Mouse (Mus musculus) midbrain, embryonic 13.5 days (tissue): ENCODE results near the gene Nudt5. TPM values are rescaled to one million over a fixed set of nuclear protein-coding genes. Genes with fewer than 3 reads are reported as not detected.

Experiments used
- ATAC-seq: fragments of 200-750 bp; cut with Nextera tagmentation; 2 replicates; pipeline ENCODE4 v1.8.0; 2017; ENCODE audit warnings: mild to moderate bottlenecking, moderate TSS enrichment, moderate library complexity
- H3K27ac ChIP-seq: fragments of 300-500 bp; sonication (generic); 2 replicates; pipeline ENCODE4 v1.5.1; 2015; ENCODE audit warnings: inconsistent platforms, mild to moderate bottlenecking, moderate library complexity
- H3K27me3 ChIP-seq: fragments of 300-500 bp; sonication (generic); 2 replicates; pipeline ENCODE4 v1.6.1; 2015; ENCODE audit warnings: mild to moderate bottlenecking, inconsistent platforms
- H3K36me3 ChIP-seq: fragments of 300-500 bp; sonication (generic); 2 replicates; pipeline ENCODE4 v1.6.1; 2015; ENCODE audit warnings: mild to moderate bottlenecking, inconsistent platforms
- H3K4me1 ChIP-seq: fragments of 300-500 bp; sonication (generic); replicated peaks from 2 replicates; pipeline ENCODE4 v1.6.1; 2015; ENCODE audit warnings: inconsistent platforms
- H3K4me2 ChIP-seq: fragments of 300-500 bp; sonication (generic); replicated peaks from 2 replicates; pipeline ENCODE4 v1.6.1; 2015; ENCODE audit warnings: moderate library complexity, mild to moderate bottlenecking, inconsistent platforms
- H3K4me3 ChIP-seq: fragments of 300-500 bp; sonication (generic); replicated peaks from 2 replicates; pipeline ENCODE4 v1.5.1; 2015; ENCODE audit warnings: mild to moderate bottlenecking, inconsistent platforms
- H3K9ac ChIP-seq: fragments of 300-500 bp; sonication (generic); replicated peaks from 2 replicates; pipeline ENCODE4 v1.6.1; 2015; ENCODE audit warnings: mild to moderate bottlenecking, inconsistent platforms
- H3K9me3 ChIP-seq: fragments of 300-500 bp; sonication (generic); 2 replicates; pipeline ENCODE4 v1.6.1; 2016; ENCODE audit warnings: mild to moderate bottlenecking, inconsistent platforms
- WGBS: fragments of 180-500 bp; shearing (Covaris S2); methylation state at CpG from one replicate; pipeline ENCODE4 v1.1.7; 2015; 5-methylcytosine and 5-hydroxymethylcytosine counted together
- polyA plus RNA-seq: library from polyadenylated mRNA; unstranded; fragments of >200 nt; fragmentation: Nextera tagmentation; extraction: Ambion mirVana; gene quantifications from 2 replicates; pipeline ENCODE4 v1.2.1, GENCODE M21; 2015

The Nudt5 gene
- polyA plus RNA-seq, 1 experiment from 2014 or later, result 37.2 TPM

GRCm38 (mm10) chr2:5824213-5824612, 20.6 kb upstream of the Nudt5 start:
- H3K27me3 ChIP-seq, result no peaks in the 10 kb centered on the region
- 32% methylated on average over 1 of the region's 1 CpGs for WGBS
- H3K9me3 ChIP-seq, result no peaks in the 10 kb centered on the region
- no peaks in the 10 kb centered on the region for H3K4me1 ChIP-seq
- no peak overlapping the region for H3K9ac ChIP-seq
- no peak overlapping the region for H3K27ac ChIP-seq
- no peak overlapping the region for H3K4me2 ChIP-seq
- H3K36me3 ChIP-seq, result peaks cover 62% of the 10 kb centered on the region
- no peak for ATAC-seq
- H3K4me3 ChIP-seq, result no peak overlapping the region

- Histone ChIP-seq H3K27me3 (no peaks in the 10 kb centered on the region), H3K4me2 (no peak overlapping the region), H3K9ac (no peak overlapping the region), H3K9me3 (no peaks in the 10 kb centered on the region), H3K27ac (no peak overlapping the region), H3K4me1 (no peaks in the 10 kb centered on the region), H3K36me3 (peaks cover 60% of the 10 kb centered on the region), H3K4me3 (no peak overlapping the region)
- WGBS, result 91% methylated on average over 5 of the region's 5 CpGs
- ATAC-seq, result no peak
Observed at GRCm38 (mm10) chr2:5824685-5825084, 20.1 kb upstream of the Nudt5 start.

DNA sequence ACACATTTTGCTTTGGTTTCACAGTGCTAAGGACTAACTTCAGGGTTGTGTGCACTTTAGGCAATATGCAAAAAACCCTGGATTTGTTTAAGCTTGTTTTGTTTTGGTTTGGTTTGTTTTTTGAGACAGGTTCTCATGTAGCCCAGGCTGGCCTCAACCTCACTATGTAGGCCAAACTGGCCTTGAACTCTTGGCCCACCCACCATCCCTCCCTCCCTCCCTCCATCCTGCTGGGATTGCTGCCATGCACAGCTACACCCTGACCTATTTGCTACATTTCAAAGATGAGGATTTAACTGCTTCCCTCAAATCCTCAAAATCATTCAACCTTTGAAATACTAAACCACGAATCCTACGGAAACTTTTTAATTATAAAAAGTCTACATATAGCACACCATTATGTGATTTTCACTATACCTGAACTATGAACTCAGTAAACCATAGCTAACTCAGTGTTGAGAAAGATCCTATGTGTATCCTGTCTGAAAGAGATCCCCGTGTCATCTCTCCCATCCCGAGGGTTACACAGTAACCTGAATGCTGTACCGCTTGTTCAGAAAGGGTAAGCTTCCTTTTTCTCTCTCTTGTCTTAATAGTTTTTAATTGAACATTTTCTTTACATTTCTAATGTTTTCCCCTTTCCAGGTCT, 19.4 kb upstream of the Nudt5 start:
- WGBS, result 96% methylated on average over 5 of the region's 5 CpGs
- H3K9me3 ChIP-seq, result no peaks in the 10 kb centered on the region
- H3K36me3 ChIP-seq, result peaks cover 59% of the 10 kb centered on the region
- H3K4me2 ChIP-seq, result no peak overlapping the region
- no peaks in the 10 kb centered on the region for H3K27me3 ChIP-seq
- no peak overlapping the region for H3K9ac ChIP-seq
- H3K4me3 ChIP-seq, result no peak overlapping the region
- no peak for ATAC-seq
- H3K4me1 ChIP-seq, result no peaks in the 10 kb centered on the region
- no peak overlapping the region for H3K27ac ChIP-seq

DNA sequence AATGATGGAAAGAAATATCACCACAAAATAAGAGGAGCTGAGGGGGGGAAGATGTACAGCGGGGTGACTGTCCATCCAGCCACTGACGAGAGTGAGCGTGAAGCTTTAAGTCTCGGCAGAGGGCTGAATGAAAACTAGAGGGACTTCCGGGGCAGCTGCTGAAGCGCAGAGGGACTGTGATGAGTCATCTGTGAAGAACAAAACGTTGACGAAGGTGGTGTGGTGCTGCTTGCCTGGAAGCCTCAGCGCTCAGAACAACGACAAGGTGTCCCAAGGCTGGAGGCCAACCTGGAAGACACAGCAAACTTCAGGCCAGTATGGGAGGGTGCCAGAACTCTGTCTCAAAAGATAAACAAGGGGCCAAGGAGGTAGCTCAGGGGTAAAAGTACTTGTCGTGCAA, 4.0 kb upstream of the Nudt5 start:
- Histone ChIP-seq H3K9ac (no peak overlapping the region), H3K4me3 (no peak overlapping the region), H3K36me3 (peaks cover 54% of the 10 kb centered on the region), H3K27me3 (no peaks in the 10 kb centered on the region), H3K9me3 (no peaks in the 10 kb centered on the region), H3K27ac (no peak overlapping the region), H3K4me2 (no peak overlapping the region), H3K4me1 (peaks cover 14% of the 10 kb centered on the region)
- 97% methylated on average over 11 of the region's 11 CpGs for WGBS
- ATAC-seq, result no peak

DNA sequence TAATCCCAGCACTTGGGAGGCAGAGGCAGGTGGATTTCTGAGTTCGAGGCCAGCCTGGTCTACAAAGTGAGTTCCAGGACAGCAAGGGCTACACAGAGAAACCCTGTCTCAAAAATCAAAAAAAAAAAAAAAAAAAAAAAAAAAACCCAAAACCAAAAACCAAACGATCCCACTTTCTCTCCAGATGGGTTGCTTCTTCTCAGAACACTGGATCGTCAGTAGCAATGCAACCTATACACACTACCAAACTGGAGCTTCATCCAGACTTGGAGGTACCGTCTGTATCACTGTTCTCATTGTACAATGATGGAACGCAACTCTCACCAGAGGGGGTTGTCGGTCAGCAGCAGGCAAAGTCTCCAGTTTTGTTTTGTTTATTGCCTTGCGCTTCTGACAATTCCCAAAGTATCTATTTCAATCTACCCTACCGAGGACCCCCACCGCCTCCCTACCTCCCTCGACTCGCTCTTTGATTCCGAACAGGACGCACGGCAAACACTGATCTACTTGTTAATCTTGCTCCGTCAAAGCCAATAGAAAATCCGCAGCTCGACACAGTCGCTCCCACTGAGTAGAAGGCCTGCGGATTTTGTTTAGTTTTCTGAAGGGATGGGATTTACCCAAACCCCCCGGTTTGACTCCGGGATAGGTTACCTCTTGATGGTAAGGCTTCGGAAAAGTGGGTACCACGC, 492 bp upstream of the Nudt5 start:
- 3% methylated on average over 23 of the region's 23 CpGs for WGBS
- peak overlapping the region; percentile 93 for H3K27ac ChIP-seq
- no peaks in the 10 kb centered on the region for H3K27me3 ChIP-seq
- peaks cover 26% of the 10 kb centered on the region for H3K4me1 ChIP-seq
- H3K9me3 ChIP-seq, result no peaks in the 10 kb centered on the region
- H3K9ac ChIP-seq, result peak overlapping the region; percentile 82
- peak overlapping the region; percentile 65 for H3K4me2 ChIP-seq
- H3K4me3 ChIP-seq, result peak overlapping the region; percentile 83
- peak; percentile 6; the same call in 1 of the 2 replicates for ATAC-seq
- peaks cover 35% of the 10 kb centered on the region for H3K36me3 ChIP-seq

GRCm38 (mm10) chr2:5845826-5846225, 1.0 kb downstream of the Nudt5 start:
- Histone ChIP-seq H3K9me3 (no peaks in the 10 kb centered on the region), H3K27ac (no peak overlapping the region), H3K4me2 (peak overlapping the region; percentile 61), H3K4me1 (peaks cover 26% of the 10 kb centered on the region), H3K4me3 (peak overlapping the region; percentile 83), H3K27me3 (no peaks in the 10 kb centered on the region), H3K36me3 (peaks cover 30% of the 10 kb centered on the region), H3K9ac (peak overlapping the region; percentile 82)
- ATAC-seq, result no peak
- WGBS, result 44% methylated on average over 4 of the region's 4 CpGs

- H3K9ac ChIP-seq, result no peak overlapping the region
- no peaks in the 10 kb centered on the region for H3K27me3 ChIP-seq
- H3K27ac ChIP-seq, result no peak overlapping the region
- no peak for ATAC-seq
- 94% methylated on average over 9 of the region's 9 CpGs for WGBS
- H3K9me3 ChIP-seq, result no peaks in the 10 kb centered on the region
- H3K4me2 ChIP-seq, result no peak overlapping the region
- H3K4me3 ChIP-seq, result no peak overlapping the region
- peaks cover 33% of the 10 kb centered on the region for H3K36me3 ChIP-seq
- peaks cover 9% of the 10 kb centered on the region for H3K4me1 ChIP-seq
Observed at GRCm38 (mm10) chr2:5851116-5851515, 6.3 kb downstream of the Nudt5 start.

DNA sequence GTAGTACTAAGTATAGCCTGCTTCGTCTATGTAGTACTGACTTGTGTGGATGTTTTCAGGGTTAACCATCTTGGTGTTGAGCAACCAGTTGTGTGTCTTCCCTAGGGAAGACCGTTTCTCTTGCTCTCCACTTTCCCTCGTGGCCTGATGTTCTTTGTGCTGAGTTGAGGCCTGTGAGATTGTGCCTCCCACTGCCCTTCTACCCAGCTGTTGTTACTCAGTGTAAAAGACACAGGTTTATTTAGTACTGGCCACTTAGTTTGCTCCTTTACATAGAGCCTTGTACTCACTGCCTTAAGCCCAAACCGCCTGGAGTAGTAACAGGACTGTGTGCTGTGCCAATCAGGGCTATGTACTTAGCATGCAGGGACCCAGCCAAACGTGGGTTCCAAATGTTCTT, 7.0 kb downstream of the Nudt5 start:
- no peak overlapping the region for H3K4me3 ChIP-seq
- H3K27me3 ChIP-seq, result no peaks in the 10 kb centered on the region
- no peak for ATAC-seq
- H3K36me3 ChIP-seq, result peaks cover 36% of the 10 kb centered on the region
- no peak overlapping the region for H3K27ac ChIP-seq
- no peak overlapping the region for H3K4me2 ChIP-seq
- H3K9me3 ChIP-seq, result no peaks in the 10 kb centered on the region
- 90% methylated on average over 5 of the region's 5 CpGs for WGBS
- no peak overlapping the region for H3K9ac ChIP-seq
- peaks cover 2% of the 10 kb centered on the region; the same call in 1 of the 2 replicates for H3K4me1 ChIP-seq

- H3K36me3 ChIP-seq, result peaks cover 54% of the 10 kb centered on the region
- H3K4me2 ChIP-seq, result no peak within 1 kb of the TSS
- H3K27ac ChIP-seq, result no peak within 1 kb of the TSS
- WGBS, result 97% methylated on average over 3 of the region's 3 CpGs
- no peaks in the 10 kb centered on the region for H3K27me3 ChIP-seq
- no peak for ATAC-seq
- H3K9me3 ChIP-seq, result no peaks in the 10 kb centered on the region
- H3K4me3 ChIP-seq, result no peak within 1 kb of the TSS
- no peaks in the 10 kb centered on the region for H3K4me1 ChIP-seq
- H3K9ac ChIP-seq, result no peak within 1 kb of the TSS
Observed at GRCm38 (mm10) chr2:5862834-5863233, 18.0 kb downstream of the Nudt5 start, which contains the start of gene Gm13199. Gene Gm13199, minus strand, starts transcription at chr2:5862934.

DNA sequence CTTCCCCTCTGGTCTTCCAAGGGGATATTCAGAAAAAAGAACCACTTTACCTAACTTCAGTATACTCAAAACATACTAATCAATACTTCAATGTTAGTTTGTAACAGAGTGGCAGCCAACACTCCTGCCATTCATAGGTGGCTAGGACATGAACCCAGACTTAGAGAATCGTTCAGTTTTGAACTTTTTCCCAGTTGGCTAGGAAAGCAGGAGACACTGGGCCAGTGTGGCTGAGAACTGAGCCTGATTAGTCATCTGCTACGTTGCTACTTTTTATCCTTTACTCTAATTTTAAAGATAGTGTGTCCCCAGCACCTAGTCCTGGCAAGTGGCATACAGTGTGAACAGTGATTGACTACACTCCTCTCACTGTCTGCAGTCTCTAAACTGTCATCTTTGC, 22.9 kb downstream of the Nudt5 start:
- H3K9me3 ChIP-seq, result no peaks in the 10 kb centered on the region
- H3K36me3 ChIP-seq, result peaks cover 57% of the 10 kb centered on the region
- 92% methylated on average over 2 of the region's 2 CpGs for WGBS
- H3K27me3 ChIP-seq, result no peaks in the 10 kb centered on the region
- H3K27ac ChIP-seq, result no peak overlapping the region
- H3K4me1 ChIP-seq, result no peaks in the 10 kb centered on the region
- no peak overlapping the region for H3K9ac ChIP-seq
- H3K4me2 ChIP-seq, result no peak overlapping the region
- no peak overlapping the region for H3K4me3 ChIP-seq
- no peak for ATAC-seq

DNA sequence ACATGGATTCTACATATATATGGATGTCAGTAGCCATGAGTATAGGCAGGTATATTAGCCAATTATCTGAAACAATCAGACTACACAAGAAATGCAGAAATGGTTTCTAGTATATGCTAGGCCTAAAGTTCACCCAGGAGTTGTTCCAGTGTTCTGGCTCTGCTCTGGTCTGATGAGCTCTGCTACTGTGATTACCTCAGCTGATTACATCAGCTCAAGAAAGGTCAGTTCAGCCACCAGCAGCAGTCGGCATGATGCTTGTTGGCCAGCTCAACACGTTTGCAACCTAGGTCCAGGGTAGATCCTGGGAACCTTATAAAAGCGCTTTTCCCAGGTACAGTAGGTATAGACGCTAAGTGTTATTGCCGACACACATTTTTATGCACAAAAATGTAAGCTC, 24.9 kb downstream of the Nudt5 start:
- ATAC-seq, result no peak
- Histone ChIP-seq H3K36me3 (peaks cover 63% of the 10 kb centered on the region), H3K4me2 (no peak overlapping the region), H3K4me1 (no peaks in the 10 kb centered on the region), H3K27ac (no peak overlapping the region), H3K27me3 (no peaks in the 10 kb centered on the region), H3K4me3 (no peak overlapping the region), H3K9me3 (no peaks in the 10 kb centered on the region), H3K9ac (no peak overlapping the region)
- 95% methylated on average over 5 of the region's 5 CpGs for WGBS

DNA sequence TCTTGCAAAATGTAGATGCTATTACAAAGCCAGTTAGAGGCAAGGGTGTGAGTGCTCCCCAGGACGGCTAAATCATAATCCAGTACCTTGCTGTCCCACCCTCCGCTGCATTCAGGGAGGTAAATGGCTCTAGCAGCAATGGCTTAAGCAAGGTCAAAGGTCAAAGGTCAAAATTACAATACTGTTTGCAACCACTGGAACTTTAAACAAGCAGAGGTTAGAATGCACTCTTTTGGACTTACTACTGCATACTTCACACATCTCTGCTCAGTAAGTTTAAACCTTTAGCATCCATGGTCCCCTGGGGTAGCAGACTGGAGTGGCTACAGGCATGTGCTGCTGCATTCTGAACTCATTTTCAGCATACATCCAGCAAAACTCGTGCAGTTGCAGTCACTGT, 32.6 kb downstream of the Nudt5 start:
- H3K27ac ChIP-seq, result no peak overlapping the region
- H3K36me3 ChIP-seq, result peaks cover 75% of the 10 kb centered on the region
- H3K27me3 ChIP-seq, result no peaks in the 10 kb centered on the region
- H3K9ac ChIP-seq, result no peak overlapping the region
- no peak overlapping the region for H3K4me2 ChIP-seq
- H3K4me3 ChIP-seq, result no peak overlapping the region
- H3K9me3 ChIP-seq, result no peaks in the 10 kb centered on the region
- no peaks in the 10 kb centered on the region for H3K4me1 ChIP-seq
- ATAC-seq, result no peak
- 74% methylated on average over 3 of the region's 3 CpGs for WGBS
